Mouse (Mus musculus) right cerebral cortex, postnatal 25 days (tissue): ENCODE measurements around the gene Rassf1.
A peak's percentile ranks its signal among the peaks of the same experiment; 100 is the strongest.

ENCODE experiments used
- DNase-seq: peaks from one replicate; pipeline ENCODE4 v3.0.0; 2022

Gene Rassf1

GRCm38 (mm10) chr9:107582509-107583062 lies 31.2 kb downstream of the Rassf1 start:
- DNase-seq, result no peak

GRCm38 (mm10) chr9:107583174-107583573 lies 31.8 kb downstream of the Rassf1 start:
- no peak for DNase-seq

- DNase-seq, result no peak
Measured at GRCm38 (mm10) chr9:107586504-107586903, 35.1 kb downstream of the Rassf1 start.

- DNase-seq, result peak; percentile 97
Measured at GRCm38 (mm10) chr9:107586974-107587832, 35.8 kb downstream of the Rassf1 start, which contains the start of gene Ifrd2. Gene Ifrd2 (plus strand): TSS chr9:107587642.

GRCm38 (mm10) chr9:107587833-107588639 lies 36.7 kb downstream of the Rassf1 start:
- no peak for DNase-seq

GRCm38 (mm10) chr9:107590058-107590772 lies 38.9 kb downstream of the Rassf1 start:
- DNase-seq, result no peak

- DNase-seq, result no peak
Measured at GRCm38 (mm10) chr9:107590773-107591060, 39.4 kb downstream of the Rassf1 start.

- no peak for DNase-seq
Measured at GRCm38 (mm10) chr9:107593101-107593976, 42.0 kb downstream of the Rassf1 start.

- DNase-seq, result no peak
Measured at GRCm38 (mm10) chr9:107594281-107595062, 43.1 kb downstream of the Rassf1 start.

GRCm38 (mm10) chr9:107596619-107597569 lies 45.5 kb downstream of the Rassf1 start:
- DNase-seq, result no peak

GRCm38 (mm10) chr9:107598385-107598784 lies 47.0 kb downstream of the Rassf1 start:
- DNase-seq, result no peak

GRCm38 (mm10) chr9:107599433-107599832 lies 48.1 kb downstream of the Rassf1 start:
- no peak for DNase-seq

- DNase-seq, result no peak
Measured at GRCm38 (mm10) chr9:107599842-107600241, 48.5 kb downstream of the Rassf1 start.

- DNase-seq, result no peak
Measured at GRCm38 (mm10) chr9:107600745-107601144, 49.4 kb downstream of the Rassf1 start.

GRCm38 (mm10) chr9:107601275-107601674 lies 49.9 kb downstream of the Rassf1 start:
- no peak for DNase-seq

- peak; percentile 86 for DNase-seq
Measured at GRCm38 (mm10) chr9:107602068-107602648, 50.8 kb downstream of the Rassf1 start.

- DNase-seq, result no peak
Measured at GRCm38 (mm10) chr9:107603251-107603650, 51.9 kb downstream of the Rassf1 start.

GRCm38 (mm10) chr9:107605041-107605661 lies 53.8 kb downstream of the Rassf1 start:
- DNase-seq, result no peak

- no peak for DNase-seq
Measured at GRCm38 (mm10) chr9:107606591-107606990, 55.2 kb downstream of the Rassf1 start.
